Mouse (Mus musculus): Measurements from ENCODE around the gene Pde10a. TPM values are rescaled to one million over a fixed set of nuclear protein-coding genes. Genes with fewer than 3 reads are reported as not detected.

The Pde10a gene
- polyA plus RNA-seq, 1 experiment from 2014 or later = 12.7 TPM

DNA sequence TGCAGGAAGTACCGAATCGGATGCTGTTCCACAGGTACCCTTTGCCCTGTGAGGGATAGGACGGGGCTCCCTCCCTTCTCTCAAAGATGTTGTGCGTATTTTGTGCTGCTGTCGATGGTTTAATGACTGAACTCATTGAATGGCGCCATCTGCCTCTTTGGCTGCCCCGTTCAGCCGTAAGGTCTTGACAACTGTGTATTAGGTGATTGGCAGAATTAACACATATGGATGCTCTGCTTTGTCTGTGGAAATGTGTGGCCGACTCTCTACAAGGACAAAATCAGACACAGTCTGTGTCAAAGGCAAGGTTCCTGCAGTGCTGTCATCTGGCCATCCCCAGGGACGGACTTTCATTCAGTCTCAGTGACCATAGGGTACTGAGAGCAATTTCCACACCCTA is 372.6 kb downstream of the Pde10a start:
- no peak overlapping the region for H3K4me3 ChIP-seq (replicated peaks)
- H3K36me3 ChIP-seq = peaks cover 5% of the 10 kb centered on the region
- peaks cover 6% of the 10 kb centered on the region; the same call in 1 of the 2 replicates for H3K4me1 ChIP-seq (replicated peaks)
- no peak overlapping the region for H3K27ac ChIP-seq
- no peak for ATAC-seq
- WGBS = 74% methylated on average over 10 of the region's 10 CpGs
- no peak overlapping the region for H3K4me2 ChIP-seq (replicated peaks)
- no peaks in the 10 kb centered on the region for H3K9me3 ChIP-seq
- H3K9ac ChIP-seq (replicated peaks) = no peak overlapping the region
- H3K27me3 ChIP-seq = no peaks in the 10 kb centered on the region

DNA sequence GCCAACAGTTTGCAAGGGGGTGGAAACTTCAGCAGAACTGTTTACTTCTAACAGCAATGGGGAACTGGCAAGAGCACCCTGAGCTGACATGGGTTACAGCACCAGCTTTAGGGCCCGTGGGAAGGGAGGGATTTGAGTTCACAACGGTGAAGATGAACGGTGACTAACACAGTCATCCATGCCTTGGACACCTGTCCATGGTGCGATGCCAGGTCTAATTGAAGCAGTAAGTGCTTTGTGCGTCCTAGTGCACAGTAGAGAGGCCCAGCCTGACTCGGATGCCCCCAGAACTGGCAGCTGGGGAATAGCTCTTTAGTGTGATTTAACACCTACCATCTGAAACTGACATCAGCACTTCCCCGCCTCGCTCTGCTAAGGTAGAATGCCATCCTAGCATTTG is 373.0 kb downstream of the Pde10a start:
- Histone ChIP-seq H3K36me3 (peaks cover 5% of the 10 kb centered on the region), H3K4me3 (replicated peaks) (no peak overlapping the region), H3K9me3 (no peaks in the 10 kb centered on the region), H3K4me1 (replicated peaks) (peaks cover 6% of the 10 kb centered on the region; the same call in 1 of the 2 replicates), H3K4me2 (replicated peaks) (no peak overlapping the region), H3K9ac (replicated peaks) (no peak overlapping the region), H3K27me3 (no peaks in the 10 kb centered on the region), H3K27ac (no peak overlapping the region)
- no peak for ATAC-seq
- 85% methylated on average over 8 of the region's 8 CpGs for WGBS

DNA sequence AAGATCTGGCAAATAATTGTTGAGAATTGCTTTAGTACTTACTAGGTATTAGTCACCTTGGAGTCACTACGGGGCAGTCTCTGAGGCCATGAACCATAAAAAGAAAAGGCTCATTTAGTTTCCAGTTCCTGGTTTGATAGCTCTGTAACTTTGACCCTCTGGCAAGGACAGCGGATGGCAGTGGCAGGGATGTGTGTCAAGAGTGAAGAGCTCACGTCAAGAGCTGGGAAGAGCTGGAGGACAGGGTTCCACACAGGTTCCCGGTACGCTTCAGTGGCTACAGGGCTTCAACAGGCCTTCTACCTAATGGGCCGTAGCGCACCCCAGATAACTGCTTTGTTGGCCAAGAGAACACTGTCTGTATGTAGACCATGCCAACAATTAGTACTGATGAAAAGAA is 374.0 kb downstream of the Pde10a start:
- 93% methylated on average over 7 of the region's 7 CpGs for WGBS
- no peak for ATAC-seq
- H3K27ac ChIP-seq = no peak overlapping the region
- H3K9me3 ChIP-seq = no peaks in the 10 kb centered on the region
- H3K27me3 ChIP-seq = no peaks in the 10 kb centered on the region
- no peak overlapping the region for H3K9ac ChIP-seq (replicated peaks)
- H3K4me2 ChIP-seq (replicated peaks) = no peak overlapping the region
- H3K4me3 ChIP-seq (replicated peaks) = no peak overlapping the region
- peaks cover 5% of the 10 kb centered on the region for H3K36me3 ChIP-seq
- H3K4me1 ChIP-seq (replicated peaks) = peaks cover 6% of the 10 kb centered on the region; the same call in 1 of the 2 replicates

DNA sequence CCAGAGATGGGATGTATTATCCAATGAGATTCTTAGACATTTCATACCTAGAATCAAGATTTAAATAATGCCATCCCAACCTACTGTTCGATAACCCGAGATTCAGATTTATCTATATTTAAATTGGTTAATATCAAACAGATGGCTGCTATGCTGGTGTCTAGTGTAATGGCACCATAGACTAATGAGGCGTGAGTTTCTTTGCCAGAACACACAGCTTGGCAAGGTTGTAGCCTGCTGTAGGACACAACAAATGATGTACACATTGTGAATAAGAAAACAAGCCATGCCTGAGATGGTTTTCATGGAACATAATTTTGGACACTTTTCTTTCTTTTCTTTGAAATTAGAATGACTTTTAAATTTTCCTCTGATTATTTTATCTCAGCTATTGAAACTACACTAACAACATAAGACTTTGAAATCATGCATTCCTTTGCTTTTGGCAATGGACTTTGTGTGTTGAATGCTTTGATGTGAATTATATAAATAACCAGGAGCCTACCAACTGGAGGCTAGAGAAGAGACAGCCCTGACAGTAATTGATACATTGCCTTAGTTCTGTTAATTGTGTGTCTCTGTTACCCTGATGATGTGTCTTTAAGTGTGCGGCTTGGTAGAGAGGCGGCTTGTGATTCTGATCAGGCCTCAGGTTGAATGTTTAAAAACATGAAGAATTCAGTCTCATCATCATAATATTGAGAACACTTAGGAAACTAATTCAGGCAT is 378.5 kb downstream of the Pde10a start:
- Histone ChIP-seq H3K4me2 (replicated peaks) (no peak overlapping the region), H3K4me1 (replicated peaks) (peaks cover 8% of the 10 kb centered on the region), H3K9me3 (no peaks in the 10 kb centered on the region), H3K36me3 (peaks cover 5% of the 10 kb centered on the region), H3K4me3 (replicated peaks) (no peak overlapping the region), H3K27me3 (no peaks in the 10 kb centered on the region), H3K9ac (replicated peaks) (no peak overlapping the region), H3K27ac (no peak overlapping the region)
- WGBS = 93% methylated on average over 5 of the region's 5 CpGs
- no peak for ATAC-seq

GRCm38 (mm10) chr17:8910571-8910970 is 385.4 kb downstream of the Pde10a start:
- no peak for ATAC-seq
- no peak overlapping the region for H3K4me2 ChIP-seq (replicated peaks)
- no peaks in the 10 kb centered on the region for H3K27me3 ChIP-seq
- H3K9ac ChIP-seq (replicated peaks) = no peak overlapping the region
- peaks cover 8% of the 10 kb centered on the region for H3K4me1 ChIP-seq (replicated peaks)
- H3K4me3 ChIP-seq (replicated peaks) = no peak overlapping the region
- 72% methylated on average over 5 of the region's 5 CpGs for WGBS
- no peaks in the 10 kb centered on the region for H3K36me3 ChIP-seq
- H3K9me3 ChIP-seq = no peaks in the 10 kb centered on the region
- H3K27ac ChIP-seq = no peak overlapping the region

GRCm38 (mm10) chr17:8912933-8913332 is 387.8 kb downstream of the Pde10a start:
- ATAC-seq = no peak
- H3K9me3 ChIP-seq = no peaks in the 10 kb centered on the region
- no peak overlapping the region for H3K9ac ChIP-seq (replicated peaks)
- H3K4me2 ChIP-seq (replicated peaks) = no peak overlapping the region
- H3K27ac ChIP-seq = no peak overlapping the region
- H3K36me3 ChIP-seq = no peaks in the 10 kb centered on the region
- no peak overlapping the region for H3K4me3 ChIP-seq (replicated peaks)
- 93% methylated on average over 3 of the region's 3 CpGs for WGBS
- no peaks in the 10 kb centered on the region for H3K27me3 ChIP-seq
- H3K4me1 ChIP-seq (replicated peaks) = no peaks in the 10 kb centered on the region; the same call in 1 of the 2 replicates

DNA sequence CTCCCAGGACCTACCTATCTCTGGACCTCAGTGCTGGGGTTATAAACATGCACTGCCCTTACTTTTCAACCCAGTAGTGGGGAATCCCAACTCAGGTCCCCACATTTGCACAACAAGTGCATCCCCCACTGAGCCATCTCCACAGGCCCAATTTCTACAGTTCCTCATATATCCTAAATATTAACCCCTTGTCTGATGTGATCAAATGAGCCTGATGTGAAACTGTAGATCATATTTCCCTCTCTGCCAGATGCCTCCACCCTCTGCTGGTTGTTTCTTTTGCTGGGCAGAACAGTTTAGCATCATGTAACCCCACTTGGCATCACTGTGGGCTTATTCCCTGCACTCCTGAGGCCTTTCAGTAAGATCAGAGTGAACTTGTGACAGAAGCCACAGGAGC is 390.5 kb downstream of the Pde10a start:
- no peaks in the 10 kb centered on the region for H3K27me3 ChIP-seq
- no peak overlapping the region for H3K27ac ChIP-seq
- 0 out of 2 replicates have a peak, but pooled peaks cover 4% of the 10 kb centered on the region for H3K4me1 ChIP-seq (replicated peaks)
- no peak for ATAC-seq
- no peak overlapping the region for H3K4me3 ChIP-seq (replicated peaks)
- H3K4me2 ChIP-seq (replicated peaks) = no peak overlapping the region
- H3K36me3 ChIP-seq = no peaks in the 10 kb centered on the region
- no peaks in the 10 kb centered on the region for H3K9me3 ChIP-seq
- H3K9ac ChIP-seq (replicated peaks) = no peak overlapping the region

GRCm38 (mm10) chr17:8923074-8923473 is 397.9 kb downstream of the Pde10a start:
- WGBS = 71% methylated on average over 4 of the region's 4 CpGs
- Histone ChIP-seq H3K27me3 (no peaks in the 10 kb centered on the region), H3K9me3 (no peaks in the 10 kb centered on the region), H3K27ac (no peak overlapping the region), H3K36me3 (no peaks in the 10 kb centered on the region), H3K9ac (replicated peaks) (no peak overlapping the region), H3K4me2 (replicated peaks) (no peak overlapping the region), H3K4me1 (replicated peaks) (peaks cover 11% of the 10 kb centered on the region), H3K4me3 (replicated peaks) (no peak overlapping the region)
- no peak for ATAC-seq

GRCm38 (mm10) chr17:8923727-8924126 is 398.6 kb downstream of the Pde10a start:
- Histone ChIP-seq H3K4me2 (replicated peaks) (no peak overlapping the region), H3K4me3 (replicated peaks) (no peak overlapping the region), H3K9me3 (no peaks in the 10 kb centered on the region), H3K4me1 (replicated peaks) (peaks cover 17% of the 10 kb centered on the region), H3K9ac (replicated peaks) (no peak overlapping the region), H3K27ac (no peak overlapping the region), H3K27me3 (no peaks in the 10 kb centered on the region), H3K36me3 (no peaks in the 10 kb centered on the region)
- no peak for ATAC-seq
- 60% methylated on average over 8 of the region's 8 CpGs for WGBS

GRCm38 (mm10) chr17:8925819-8926383 is 400.7 kb downstream of the Pde10a start:
- Histone ChIP-seq H3K9me3 (no peaks in the 10 kb centered on the region), H3K4me3 (replicated peaks) (no peak overlapping the region), H3K27ac (no peak overlapping the region), H3K9ac (replicated peaks) (no peak overlapping the region), H3K36me3 (peaks cover 5% of the 10 kb centered on the region; the same call in 1 of the 2 replicates), H3K4me1 (replicated peaks) (peaks cover 22% of the 10 kb centered on the region), H3K27me3 (no peaks in the 10 kb centered on the region), H3K4me2 (replicated peaks) (no peak overlapping the region)
- WGBS = 74% methylated on average over 10 of the region's 10 CpGs
- no peak for ATAC-seq

GRCm38 (mm10) chr17:8928560-8928959 is 403.4 kb downstream of the Pde10a start:
- Histone ChIP-seq H3K27ac (no peak overlapping the region), H3K9ac (replicated peaks) (no peak overlapping the region), H3K27me3 (no peaks in the 10 kb centered on the region), H3K4me1 (replicated peaks) (peaks cover 19% of the 10 kb centered on the region), H3K4me2 (replicated peaks) (no peak overlapping the region), H3K4me3 (replicated peaks) (no peak overlapping the region), H3K36me3 (peaks cover 9% of the 10 kb centered on the region; the same call in 1 of the 2 replicates), H3K9me3 (no peaks in the 10 kb centered on the region)
- 55% methylated on average over 2 of the region's 2 CpGs for WGBS
- no peak for ATAC-seq

DNA sequence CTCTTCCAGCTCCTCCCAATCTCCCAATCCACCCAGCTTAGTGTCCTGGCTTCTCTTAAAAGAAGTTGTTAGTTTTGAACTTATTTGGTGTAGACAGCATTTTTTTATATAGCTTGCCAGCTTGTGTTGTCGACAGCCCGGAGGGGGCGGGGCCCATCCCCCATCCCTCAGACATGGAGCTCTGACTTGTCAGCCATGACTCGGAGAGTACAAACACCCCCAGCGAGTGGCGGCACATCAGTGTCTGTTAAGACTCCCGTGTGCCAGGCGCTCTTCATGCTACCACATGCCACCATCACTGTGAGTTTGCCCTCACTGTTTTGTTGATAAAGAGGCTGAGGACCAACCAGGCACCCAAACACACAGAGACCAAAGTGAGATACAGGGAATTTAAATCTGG is 404.5 kb downstream of the Pde10a start:
- Histone ChIP-seq H3K4me2 (replicated peaks) (no peak overlapping the region), H3K4me3 (replicated peaks) (no peak overlapping the region), H3K27me3 (no peaks in the 10 kb centered on the region), H3K4me1 (replicated peaks) (peaks cover 19% of the 10 kb centered on the region), H3K9ac (replicated peaks) (no peak overlapping the region), H3K27ac (no peak overlapping the region), H3K36me3 (peaks cover 9% of the 10 kb centered on the region; the same call in 1 of the 2 replicates), H3K9me3 (no peaks in the 10 kb centered on the region)
- ATAC-seq = no peak
- 65% methylated on average over 8 of the region's 8 CpGs for WGBS
